Mouse (Mus musculus) urinary bladder, postnatal 14 days (tissue): ENCODE results near the gene Cdc42bpa.

Experiments
- DNase-seq: peaks from one replicate; pipeline ENCODE4 v3.0.0; 2021; ENCODE audit warnings: low spot score

The Cdc42bpa gene

DNA sequence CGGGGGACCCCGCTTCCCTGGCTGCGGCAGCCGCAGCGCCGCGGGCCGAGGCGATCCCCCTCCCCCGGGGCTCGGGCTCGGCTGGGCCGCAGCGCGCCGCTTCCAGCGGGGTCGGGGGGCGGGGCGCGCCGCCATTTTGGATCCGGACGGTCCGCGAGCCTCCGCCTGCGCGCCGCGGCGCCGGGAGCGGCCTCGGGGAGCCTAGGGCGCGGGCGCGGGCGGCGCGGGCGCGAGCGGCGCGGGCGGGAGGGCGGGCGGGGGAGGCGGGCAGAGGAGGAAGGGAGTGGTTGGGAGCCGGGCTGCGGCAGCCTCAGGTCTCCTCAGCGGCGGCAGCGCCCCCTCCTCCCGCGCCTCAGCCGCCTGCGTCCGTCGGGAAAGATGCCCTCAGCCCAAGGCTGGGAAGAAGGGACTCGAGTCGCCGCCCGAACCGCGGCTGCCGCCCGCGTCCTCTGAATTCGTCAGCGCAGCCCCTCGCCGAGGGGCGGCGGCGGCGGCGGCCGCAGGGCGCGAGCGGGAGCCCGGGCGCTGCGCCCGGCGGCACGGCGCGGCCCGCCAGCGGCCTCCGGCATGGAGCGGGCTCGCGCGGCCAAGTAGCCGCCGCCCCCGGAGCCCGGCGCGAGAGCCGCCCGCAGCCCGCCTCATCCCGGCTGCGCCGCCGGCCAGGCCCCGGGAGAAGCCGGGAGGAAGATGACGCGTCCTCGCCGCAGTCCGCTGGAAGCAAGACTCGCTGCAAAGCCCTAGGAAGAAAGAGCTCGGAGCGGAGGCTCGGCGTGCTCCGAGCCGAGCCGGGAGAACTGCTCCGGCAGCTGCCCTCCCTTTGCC lies at the start of gene Cdc42bpa:
Gene Cdc42bpa (plus strand): TSS at position 752 of the 822 bp plus-strand sequence.
- DNase-seq, result peak; percentile 79

DNA sequence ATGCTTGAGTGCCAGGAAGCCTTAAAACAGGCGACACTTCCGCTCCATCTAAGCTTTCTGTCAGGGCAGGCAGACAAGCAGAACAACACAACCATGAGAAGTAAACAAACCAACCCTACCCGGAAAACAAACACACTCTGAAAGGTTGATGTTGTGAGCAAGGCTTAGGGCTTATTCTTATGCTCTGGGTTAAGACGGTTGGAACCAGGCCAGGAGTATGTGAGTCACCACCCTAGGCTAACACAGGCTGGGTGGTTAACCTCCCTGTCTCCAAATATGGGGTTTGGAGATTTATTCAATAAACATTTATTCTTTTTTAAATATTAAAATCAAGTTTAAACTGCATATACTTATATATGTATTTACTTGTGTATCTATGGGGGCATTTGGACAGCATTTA lies 46.8 kb upstream of the Cdc42bpa start:
- peak; percentile 91 for DNase-seq

DNA sequence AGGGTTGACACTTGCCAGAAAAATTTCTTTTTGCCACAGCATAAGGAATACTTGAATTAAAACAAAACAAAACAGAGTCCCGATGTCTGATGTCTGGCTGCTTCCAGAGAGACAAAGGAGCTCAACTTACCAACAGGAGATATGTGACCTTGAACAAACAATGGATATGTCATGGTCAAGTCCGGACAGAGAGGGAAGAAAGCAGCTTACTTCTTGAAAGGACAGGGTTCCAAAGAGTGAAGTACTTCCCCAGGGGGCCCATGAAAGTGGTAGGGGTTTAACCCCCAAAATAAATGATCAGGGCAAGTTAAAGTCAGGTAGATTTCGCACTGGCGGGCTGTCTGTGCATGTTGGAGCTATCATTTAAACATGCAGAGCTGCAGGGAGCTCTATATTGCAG lies 43.2 kb upstream of the Cdc42bpa start:
- DNase-seq, result no peak

- no peak for DNase-seq
Measured at GRCm38 (mm10) chr1:179917481-179917880, 42.8 kb upstream of the Cdc42bpa start.

- no peak for DNase-seq
Measured at GRCm38 (mm10) chr1:179919656-179920436, 40.4 kb upstream of the Cdc42bpa start.

- no peak for DNase-seq
Measured at GRCm38 (mm10) chr1:179923661-179924405, 36.4 kb upstream of the Cdc42bpa start.

- DNase-seq, result no peak
Measured at GRCm38 (mm10) chr1:179926240-179926639, 34.0 kb upstream of the Cdc42bpa start.

DNA sequence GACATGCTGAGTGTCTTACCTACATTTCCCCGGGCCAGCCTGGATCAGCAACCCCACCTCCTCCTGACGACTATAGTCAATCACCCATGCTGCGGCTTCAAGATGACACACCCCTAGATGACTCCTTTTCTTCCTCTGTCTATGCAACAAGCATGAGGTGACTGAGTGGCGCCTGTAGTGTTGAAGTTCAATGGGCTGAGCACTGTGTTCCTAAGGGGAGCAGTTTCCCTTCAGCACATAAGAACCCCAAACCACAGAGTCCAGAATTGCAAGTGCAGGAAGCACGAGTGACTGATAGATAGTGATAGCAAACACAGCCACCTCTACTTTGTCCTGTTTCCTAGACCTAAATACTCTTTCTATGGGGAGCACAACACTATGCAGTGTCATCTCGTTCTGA lies 33.2 kb upstream of the Cdc42bpa start:
- no peak for DNase-seq

GRCm38 (mm10) chr1:179928822-179929221 lies 31.4 kb upstream of the Cdc42bpa start:
- no peak for DNase-seq

- DNase-seq, result no peak
Measured at GRCm38 (mm10) chr1:179931247-179931646, 29.0 kb upstream of the Cdc42bpa start.

GRCm38 (mm10) chr1:179934064-179934463 lies 26.2 kb upstream of the Cdc42bpa start:
- no peak for DNase-seq

DNA sequence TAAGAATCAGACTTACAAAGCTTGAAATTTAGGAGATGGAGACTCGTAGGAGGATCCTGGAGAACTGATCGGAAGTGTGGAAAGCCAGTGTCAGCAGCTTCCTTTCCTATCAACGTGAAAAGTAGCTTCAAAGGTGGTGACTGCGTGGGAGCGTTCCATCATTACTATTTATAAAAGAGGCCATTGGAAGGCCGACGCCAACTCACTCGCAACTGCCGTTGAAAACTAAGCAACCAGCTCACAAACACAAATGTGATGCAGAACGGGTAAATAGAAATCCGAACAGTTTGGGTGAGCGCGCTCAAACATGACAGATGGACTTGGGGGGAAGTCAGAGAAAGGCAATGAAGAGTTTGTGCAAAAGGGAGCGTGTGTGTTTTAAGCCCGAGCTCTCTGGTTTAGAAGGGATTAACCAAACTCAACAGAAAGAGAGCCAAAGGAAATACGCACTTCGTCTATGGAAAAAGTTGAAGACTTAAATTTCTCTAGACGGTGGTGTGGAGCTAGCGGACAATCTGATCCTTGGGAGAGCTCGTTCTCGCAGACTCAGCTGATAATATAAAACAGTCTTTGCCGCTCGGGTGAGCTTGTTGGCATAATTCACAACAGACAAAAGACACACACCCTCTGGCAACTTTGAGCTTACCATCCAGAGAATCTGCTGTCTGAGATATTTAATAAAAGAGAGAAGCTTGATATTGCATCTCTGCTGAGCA lies 20.0 kb upstream of the Cdc42bpa start:
- DNase-seq, result no peak

DNA sequence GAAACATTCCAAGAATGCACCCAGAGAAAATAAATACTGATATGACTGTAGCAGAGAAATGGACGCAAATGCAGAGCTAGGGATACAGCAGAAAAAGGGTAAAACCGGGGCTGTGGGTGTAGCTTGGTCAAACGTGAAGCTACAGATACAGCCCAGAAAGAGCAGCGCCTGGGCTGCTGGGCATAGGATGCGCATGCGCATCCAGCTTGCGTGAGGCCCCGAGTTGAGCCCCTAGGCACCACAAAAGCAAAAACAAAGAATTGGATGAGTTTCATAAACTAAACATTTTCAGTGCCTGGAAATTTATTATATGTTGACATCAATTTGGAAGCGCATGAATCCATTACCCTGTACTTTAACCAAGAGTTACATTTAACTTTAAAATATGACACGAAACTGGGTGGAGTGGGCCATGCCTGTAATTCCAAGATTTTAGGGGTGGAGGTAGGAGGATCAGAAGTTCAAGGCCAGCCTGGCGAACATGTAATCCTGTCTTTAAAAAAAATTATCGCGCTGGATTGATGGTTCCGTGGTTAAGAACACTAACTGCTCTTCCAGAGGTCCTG lies 19.4 kb upstream of the Cdc42bpa start:
- DNase-seq, result no peak

DNA sequence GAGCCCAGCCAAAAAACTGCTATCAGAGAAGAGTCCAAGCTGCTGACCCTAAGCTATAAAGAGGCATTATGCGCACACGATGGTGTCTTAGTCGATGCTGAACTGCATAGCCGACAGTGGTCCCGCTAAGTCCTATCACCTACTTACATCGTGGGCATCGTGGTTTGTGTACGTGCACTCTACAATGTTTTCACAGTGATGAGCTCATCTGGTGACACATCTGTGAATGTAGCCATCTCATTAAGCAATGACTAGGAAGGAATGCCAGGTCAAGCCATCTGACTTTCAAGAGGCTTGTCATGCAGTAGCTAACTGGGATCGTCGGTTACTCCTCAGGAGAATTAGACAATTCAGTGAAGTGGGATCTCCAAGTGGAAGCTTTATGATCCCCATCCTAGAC lies 15.3 kb upstream of the Cdc42bpa start:
- DNase-seq, result no peak

- no peak for DNase-seq
Measured at GRCm38 (mm10) chr1:179946616-179947015, 13.7 kb upstream of the Cdc42bpa start.

DNA sequence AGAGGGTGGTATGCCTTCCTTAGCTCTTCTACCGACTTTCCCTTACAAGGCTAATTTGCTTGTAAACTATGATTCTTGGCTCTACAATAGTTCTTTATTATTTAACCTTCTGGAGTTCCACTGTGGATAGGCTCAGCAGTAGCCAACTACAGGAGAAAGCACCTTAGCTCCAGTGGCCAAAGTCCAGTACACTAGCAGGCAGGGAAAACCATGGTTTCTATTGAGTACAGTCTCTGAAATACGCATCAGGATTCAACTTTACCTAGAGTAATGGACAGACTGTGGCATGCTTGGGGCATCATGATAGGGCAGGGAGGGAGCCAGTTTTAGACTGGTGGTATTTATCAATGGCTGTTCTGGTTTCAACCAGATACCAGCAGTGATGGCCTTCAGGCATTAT lies 12.6 kb upstream of the Cdc42bpa start:
- no peak for DNase-seq

- DNase-seq, result no peak
Measured at GRCm38 (mm10) chr1:179951597-179951996, 8.7 kb upstream of the Cdc42bpa start.

DNA sequence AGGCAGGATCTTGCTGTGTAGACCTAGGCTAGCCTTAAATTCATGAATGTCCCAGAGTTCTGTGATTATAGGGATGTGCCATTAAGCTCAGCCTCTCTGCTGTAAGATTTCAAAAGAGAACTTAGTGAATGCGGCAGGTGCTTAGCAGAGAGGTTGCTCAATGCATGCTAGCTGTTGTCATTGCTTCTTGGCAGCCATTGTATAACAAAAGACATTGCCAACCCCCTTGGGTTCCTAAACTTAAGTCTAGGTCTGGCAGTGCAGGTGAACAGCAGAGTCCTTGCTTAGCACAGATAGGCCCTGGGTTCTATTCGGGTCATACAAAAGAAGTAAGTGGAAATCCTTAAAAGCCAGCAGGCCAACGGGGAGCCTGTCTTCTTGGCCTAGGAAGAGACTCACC lies 7.0 kb upstream of the Cdc42bpa start:
- DNase-seq, result no peak

DNA sequence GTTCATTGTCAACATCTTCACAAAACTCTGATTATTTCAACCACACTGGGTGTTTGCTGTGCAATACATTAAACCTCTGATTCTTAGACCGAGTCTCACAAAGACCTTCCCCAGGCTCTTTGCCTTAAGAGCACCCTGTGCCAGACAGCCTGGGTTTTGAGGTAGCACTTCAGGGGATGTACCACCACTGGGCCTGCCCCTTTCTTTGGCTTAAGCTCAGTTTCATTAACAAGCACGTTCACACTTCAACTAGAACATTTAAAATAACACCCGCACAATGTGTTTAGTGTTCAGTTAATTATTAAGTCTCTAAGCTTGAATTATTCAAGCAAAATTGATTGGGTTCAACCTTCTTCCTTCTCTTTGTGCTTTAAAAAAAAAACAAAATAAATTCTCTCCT lies 2.8 kb upstream of the Cdc42bpa start:
- DNase-seq, result no peak

DNA sequence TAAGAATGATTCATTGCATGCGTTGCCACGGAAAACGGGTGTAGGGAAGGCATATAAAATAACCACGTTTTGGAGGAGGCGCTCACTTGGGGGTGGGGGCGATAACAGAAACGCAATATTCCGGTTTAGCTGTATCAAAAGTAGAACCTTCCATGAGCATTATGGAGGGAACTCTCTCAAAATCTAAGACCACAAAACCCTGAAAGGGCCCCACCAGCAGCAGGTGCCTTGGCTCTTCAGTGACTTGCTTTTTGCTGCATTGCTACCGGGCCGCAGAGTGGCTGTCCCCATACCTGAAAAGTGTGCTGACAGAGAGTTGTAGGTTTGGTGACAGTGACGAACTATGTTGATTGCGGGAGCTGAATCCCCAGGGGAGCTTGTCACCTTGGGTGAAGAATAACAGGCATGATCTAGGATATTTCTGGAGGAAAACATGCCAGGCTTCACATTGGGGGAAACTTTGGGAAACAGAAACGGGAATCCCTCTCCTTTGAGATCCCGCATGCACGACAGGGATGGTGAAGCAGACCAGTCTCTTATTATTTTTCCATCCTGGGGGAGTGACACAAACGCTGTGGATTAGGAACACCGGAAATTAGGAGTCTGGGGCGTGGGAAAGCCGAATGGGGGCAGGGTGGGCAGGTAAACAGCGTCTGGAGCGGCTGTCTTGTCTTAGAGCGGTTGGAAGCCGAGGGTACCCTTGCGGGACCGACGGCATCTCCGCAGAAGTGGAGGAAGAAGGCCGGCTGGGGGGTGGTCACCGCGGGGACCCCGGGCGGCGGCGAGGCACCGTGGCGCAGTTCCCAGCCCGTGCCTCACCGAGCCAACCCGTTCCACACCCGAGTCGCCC lies 1.2 kb upstream of the Cdc42bpa start:
- peak; percentile 39 for DNase-seq

DNA sequence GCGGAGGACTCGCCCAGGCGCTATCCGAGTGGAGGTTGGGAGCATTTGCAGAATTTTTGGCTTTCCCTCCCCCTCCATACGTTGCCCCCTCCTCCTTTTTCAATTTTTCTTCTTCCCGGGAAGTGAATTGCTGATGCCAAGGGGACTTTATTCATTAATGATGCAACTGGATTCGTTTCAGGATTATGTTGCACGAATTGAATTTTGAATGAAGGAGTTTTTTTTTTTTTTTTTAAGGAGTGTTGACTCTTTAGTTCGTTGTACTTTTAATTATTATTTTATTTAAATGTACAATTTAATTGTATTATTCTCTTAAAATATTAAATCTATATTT lies 238 bp downstream of the Cdc42bpa start:
- DNase-seq, result no peak
